Mouse (Mus musculus): ENCODE data around the gene Dimt1. TPM values are rescaled to one million over a fixed set of nuclear protein-coding genes. Genes with fewer than 3 reads are reported as not detected.
"Not testable (repeated sequence)": the region's sequence is repeated elsewhere in the genome, so short reads cannot be mapped to it uniquely, and the experiment has no call there.

Gene Dimt1
- 19.3 and 23.5 TPM in 2 replicates for polyA plus RNA-seq (2012; rRNA removed)

DNA sequence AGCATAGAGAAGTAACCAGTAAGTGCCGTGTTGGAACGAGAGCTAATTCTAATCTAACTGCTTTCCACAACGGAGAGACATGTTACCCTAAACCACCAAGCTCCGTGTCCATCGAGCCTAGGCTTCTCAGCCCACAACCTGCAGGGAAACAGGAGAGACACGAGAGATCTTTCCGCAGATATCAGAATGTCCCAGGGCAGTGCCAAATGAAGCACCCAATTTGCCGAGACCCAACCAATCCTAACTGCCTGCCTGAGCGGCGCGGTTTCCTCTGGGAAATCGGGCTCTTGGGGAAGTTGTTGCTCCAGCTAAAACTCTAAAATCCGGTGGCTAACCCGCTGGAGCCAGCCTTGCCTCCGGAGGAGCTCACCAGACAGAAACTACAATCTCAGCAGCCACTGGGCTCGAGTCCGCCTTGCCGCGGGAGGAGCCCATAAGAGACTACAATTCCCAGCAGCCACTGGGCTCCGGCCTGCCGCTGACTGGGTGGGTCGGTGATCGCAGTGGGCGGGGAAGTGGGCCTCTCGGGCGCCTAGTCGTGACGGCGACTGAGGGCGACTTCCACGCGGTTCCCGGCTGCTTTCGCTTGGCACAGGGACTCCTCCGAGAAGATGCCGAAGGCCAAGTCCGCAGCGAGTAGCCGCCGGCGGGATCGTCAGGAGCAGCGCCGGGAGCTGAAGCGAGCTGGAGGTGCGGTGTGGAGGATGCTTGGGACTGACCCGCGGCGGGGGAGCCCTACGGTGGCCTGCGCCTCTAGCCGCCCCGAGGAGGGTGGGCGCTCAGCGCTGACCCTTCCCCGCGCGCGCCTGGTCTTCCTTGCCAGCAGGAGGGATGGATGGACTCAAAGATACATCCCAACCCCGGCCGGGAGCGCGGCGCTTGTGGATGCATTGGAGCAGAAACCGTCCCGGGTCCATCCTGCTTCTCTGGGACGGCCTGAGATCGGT, at the start of gene Dimt1:
Dimt1 (plus strand) TSS at position 534 of the 947 bp plus-strand sequence.
- H3K4me1 ChIP-seq (ENCODE audit: control insufficient read depth, insufficient read depth, low read length), result peaks cover 9% of the 10 kb centered on the region; the same call in 1 of the 2 replicates
- TF ChIP-seq CTCF (IDR thresholded peaks at IDR 0.05; ENCODE audit: borderline replicate concordance, insufficient read depth, low read depth, low read length) (no peak), POLR2A (IDR thresholded peaks at IDR 0.05; ENCODE audit: borderline replicate concordance, insufficient read depth, low read length) (peak; percentile 82)
- H3K27me3 ChIP-seq (ENCODE audit: control insufficient read depth, insufficient read depth, low read length), result no peaks in the 10 kb centered on the region
- H3K4me3 ChIP-seq (replicated peaks; ENCODE audit: insufficient read depth, low read depth, low read length), result peak within 1 kb of the TSS; percentile 69
- DNase-seq, result peak; percentile 94 to 96
- peak within 1 kb of the TSS; percentile 39; the same call in 1 of the 2 replicates for H3K27ac ChIP-seq (ENCODE audit: insufficient read depth, low read length)
- under 1% methylated on average over 68 of the region's 68 CpGs for WGBS

DNA sequence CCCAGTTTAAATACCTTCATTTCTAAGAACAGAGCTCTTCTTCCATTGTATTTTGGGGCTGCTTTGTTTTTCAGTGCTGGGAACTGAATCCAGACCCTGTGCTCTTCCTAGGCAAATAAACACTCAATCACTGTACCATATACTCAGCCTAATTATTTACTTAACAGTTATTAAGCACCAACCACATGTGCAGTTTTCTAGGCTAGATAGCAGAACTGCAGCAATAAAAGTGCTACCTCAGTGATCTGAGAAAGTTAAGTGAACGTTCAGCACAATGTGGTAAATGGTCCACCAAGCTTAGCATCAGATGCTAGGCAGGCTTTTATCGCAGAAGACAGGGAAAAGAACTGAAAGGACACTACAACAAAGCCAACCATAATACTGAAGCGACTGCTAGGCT, 42.3 kb upstream of the Dimt1 start:
- TF ChIP-seq POLR2A (IDR thresholded peaks at IDR 0.05; ENCODE audit: borderline replicate concordance, insufficient read depth, low read length) (no peak), CTCF (IDR thresholded peaks at IDR 0.05; ENCODE audit: borderline replicate concordance, insufficient read depth, low read depth, low read length) (no peak)
- no peak for DNase-seq
- Histone ChIP-seq H3K27ac (ENCODE audit: insufficient read depth, low read length) (no peak overlapping the region), H3K4me1 (ENCODE audit: control insufficient read depth, insufficient read depth, low read length) (peaks cover 10% of the 10 kb centered on the region), H3K4me3 (replicated peaks; ENCODE audit: insufficient read depth, low read depth, low read length) (no peak overlapping the region), H3K27me3 (ENCODE audit: control insufficient read depth, insufficient read depth, low read length) (no peaks in the 10 kb centered on the region)
- WGBS, result 97% methylated on average over 3 of the region's 3 CpGs

DNA sequence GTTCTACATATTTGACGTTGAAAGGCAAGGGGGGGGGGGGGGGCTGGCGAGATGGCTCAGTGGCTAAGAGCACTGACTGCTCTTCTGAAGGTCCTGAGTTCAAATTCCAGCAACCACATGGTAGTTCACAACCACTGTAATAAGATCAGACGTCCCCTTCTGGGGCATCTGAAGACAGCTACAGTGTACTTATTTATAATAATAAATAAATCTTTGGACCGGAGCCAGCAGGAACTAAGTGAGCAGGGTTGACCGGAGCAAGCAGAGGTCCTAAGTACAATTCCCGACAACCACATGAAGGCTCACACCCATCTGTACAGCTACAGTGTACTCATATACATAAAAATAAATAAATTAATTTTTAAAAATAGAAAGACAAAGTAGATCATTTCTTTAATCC, 41.8 kb upstream of the Dimt1 start:
- not testable (repeated sequence) for H3K27ac ChIP-seq (ENCODE audit: insufficient read depth, low read length); H3K4me1 ChIP-seq (ENCODE audit: control insufficient read depth, insufficient read depth, low read length); H3K27me3 ChIP-seq (ENCODE audit: control insufficient read depth, insufficient read depth, low read length); H3K4me3 ChIP-seq (replicated peaks; ENCODE audit: insufficient read depth, low read depth, low read length); DNase-seq
- WGBS, result 89% methylated on average over 6 of the region's 6 CpGs

DNA sequence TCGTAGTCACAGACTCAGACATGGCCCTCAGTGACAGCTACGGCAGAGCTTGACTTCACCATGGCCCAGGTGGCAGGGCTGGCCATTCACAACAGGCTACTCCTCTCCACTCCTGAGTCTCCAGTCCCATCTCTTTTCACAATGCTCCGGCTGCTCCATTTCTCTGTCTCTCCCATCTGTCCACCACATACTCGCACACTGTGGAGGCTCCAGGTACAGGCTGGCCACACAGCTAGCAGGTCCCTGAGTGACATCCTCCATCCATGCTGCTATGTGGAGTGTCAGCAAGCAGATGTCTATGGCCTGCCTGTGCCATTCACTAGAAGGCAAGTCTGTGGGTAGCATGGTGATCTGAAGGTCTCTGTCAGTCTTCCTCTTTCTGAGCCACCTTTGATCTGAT, 39.7 kb upstream of the Dimt1 start:
- Histone ChIP-seq H3K27ac (ENCODE audit: insufficient read depth, low read length) (peak overlapping the region; percentile 46), H3K4me1 (ENCODE audit: control insufficient read depth, insufficient read depth, low read length) (peaks cover 10% of the 10 kb centered on the region), H3K4me3 (replicated peaks; ENCODE audit: insufficient read depth, low read depth, low read length) (no peak overlapping the region), H3K27me3 (ENCODE audit: control insufficient read depth, insufficient read depth, low read length) (no peaks in the 10 kb centered on the region)
- WGBS, result 19% methylated on average over 4 of the region's 4 CpGs
- TF ChIP-seq POLR2A (IDR thresholded peaks at IDR 0.05; ENCODE audit: borderline replicate concordance, insufficient read depth, low read length) (no peak), CTCF (IDR thresholded peaks at IDR 0.05; ENCODE audit: borderline replicate concordance, insufficient read depth, low read depth, low read length) (no peak)
- DNase-seq, result peak; percentile 32 to 40

DNA sequence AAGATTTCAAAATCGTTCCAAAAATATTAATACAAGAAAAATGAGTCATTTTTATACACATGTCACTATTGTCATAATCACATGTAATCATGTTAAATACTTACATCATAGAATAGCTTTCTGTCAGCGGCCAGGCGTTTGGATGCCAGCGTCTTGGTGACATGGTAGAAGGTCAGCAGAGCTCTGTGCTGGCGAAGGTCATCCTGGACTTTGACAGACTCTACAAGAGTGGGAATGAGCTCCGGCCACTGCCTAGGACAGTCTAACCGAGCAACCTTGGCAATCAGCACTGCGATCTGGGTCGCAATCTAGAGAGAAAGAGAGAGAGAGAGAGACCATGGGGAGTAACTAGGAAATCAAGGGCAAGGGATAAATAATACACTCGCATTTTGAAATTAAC, 36.8 kb upstream of the Dimt1 start:
- TF ChIP-seq CTCF (IDR thresholded peaks at IDR 0.05; ENCODE audit: borderline replicate concordance, insufficient read depth, low read depth, low read length) (no peak), POLR2A (IDR thresholded peaks at IDR 0.05; ENCODE audit: borderline replicate concordance, insufficient read depth, low read length) (no peak)
- H3K27ac ChIP-seq (ENCODE audit: insufficient read depth, low read length), result no peak overlapping the region
- WGBS, result 95% methylated on average over 10 of the region's 10 CpGs
- no peaks in the 10 kb centered on the region for H3K27me3 ChIP-seq (ENCODE audit: control insufficient read depth, insufficient read depth, low read length)
- no peak for DNase-seq
- H3K4me3 ChIP-seq (replicated peaks; ENCODE audit: insufficient read depth, low read depth, low read length), result no peak overlapping the region
- peaks cover 10% of the 10 kb centered on the region for H3K4me1 ChIP-seq (ENCODE audit: control insufficient read depth, insufficient read depth, low read length)

DNA sequence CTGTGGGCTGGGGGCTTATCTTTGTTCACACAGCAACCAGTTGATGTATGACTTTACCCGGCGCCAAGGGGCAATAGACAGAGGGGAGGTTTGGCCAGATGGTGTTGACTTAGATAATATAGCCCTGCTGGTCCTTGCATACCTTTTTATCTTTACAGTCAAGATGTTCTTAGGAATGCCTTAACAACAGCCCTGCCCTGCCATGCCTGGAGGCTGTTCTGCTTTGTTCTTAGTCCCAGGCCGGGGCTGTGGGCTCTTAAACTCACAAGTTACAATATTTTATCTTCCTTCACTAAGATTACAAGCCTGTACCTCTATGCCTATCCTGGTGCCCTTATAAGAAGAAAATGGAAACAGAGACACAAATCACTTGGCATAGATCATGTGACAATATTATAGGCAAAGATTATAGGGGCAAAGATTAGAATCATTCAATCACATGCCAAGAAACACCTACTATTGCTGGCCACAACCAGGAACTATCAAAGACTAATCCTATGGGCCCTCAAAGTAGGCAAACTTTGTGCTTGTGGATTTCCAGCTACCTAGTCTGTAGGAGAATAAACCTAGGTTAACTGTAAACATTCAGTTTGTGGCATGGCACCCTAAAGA, 33.7 kb upstream of the Dimt1 start:
- Histone ChIP-seq H3K27me3 (ENCODE audit: control insufficient read depth, insufficient read depth, low read length) (no peaks in the 10 kb centered on the region), H3K4me3 (replicated peaks; ENCODE audit: insufficient read depth, low read depth, low read length) (no peak overlapping the region), H3K27ac (ENCODE audit: insufficient read depth, low read length) (no peak overlapping the region), H3K4me1 (ENCODE audit: control insufficient read depth, insufficient read depth, low read length) (no peaks in the 10 kb centered on the region)
- TF ChIP-seq CTCF (IDR thresholded peaks at IDR 0.05; ENCODE audit: borderline replicate concordance, insufficient read depth, low read depth, low read length) (no peak), POLR2A (IDR thresholded peaks at IDR 0.05; ENCODE audit: borderline replicate concordance, insufficient read depth, low read length) (no peak)
- no peak for DNase-seq
- 92% methylated on average over 3 of the region's 3 CpGs for WGBS

DNA sequence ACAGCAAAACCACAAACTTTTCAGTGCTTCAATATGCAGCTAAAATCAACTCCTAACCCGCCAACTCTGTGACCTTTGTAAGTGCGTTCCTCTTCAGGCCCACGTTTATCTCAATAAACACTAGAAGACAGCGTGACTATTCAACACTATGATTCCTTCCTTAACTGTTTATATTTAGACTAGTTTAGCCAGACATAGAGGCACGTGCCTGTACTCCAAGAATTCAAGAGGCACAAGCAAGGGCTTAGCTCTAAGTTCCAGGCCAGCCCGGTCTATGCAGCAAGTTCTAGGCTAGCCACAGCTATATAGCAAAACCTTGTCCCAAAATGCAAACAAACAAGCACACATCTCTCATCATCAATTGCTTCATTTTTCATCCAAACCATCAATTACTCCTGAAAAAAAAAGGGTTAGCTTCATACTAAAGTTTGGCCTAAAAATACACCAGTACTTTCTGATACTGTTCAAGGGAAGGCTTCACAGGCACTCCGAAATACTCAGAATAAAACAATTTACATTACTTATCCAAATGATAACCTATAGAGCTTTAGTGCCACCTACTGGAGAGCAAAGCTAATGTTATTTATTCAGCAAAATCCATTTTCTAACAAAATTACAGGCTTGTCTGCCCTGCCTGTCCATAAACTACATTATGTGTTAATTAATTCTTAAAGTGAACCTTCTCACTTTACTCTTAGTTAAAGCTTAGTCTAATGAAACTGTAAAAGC, 28.4 kb upstream of the Dimt1 start:
- Histone ChIP-seq H3K27me3 (ENCODE audit: control insufficient read depth, insufficient read depth, low read length) (no peaks in the 10 kb centered on the region), H3K4me3 (replicated peaks; ENCODE audit: insufficient read depth, low read depth, low read length) (no peak overlapping the region), H3K4me1 (ENCODE audit: control insufficient read depth, insufficient read depth, low read length) (no peaks in the 10 kb centered on the region), H3K27ac (ENCODE audit: insufficient read depth, low read length) (no peak overlapping the region)
- no peak for TF ChIP-seq POLR2A (IDR thresholded peaks at IDR 0.05; ENCODE audit: borderline replicate concordance, insufficient read depth, low read length)
- no peak for TF ChIP-seq CTCF (IDR thresholded peaks at IDR 0.05; ENCODE audit: borderline replicate concordance, insufficient read depth, low read depth, low read length)
- DNase-seq, result peak in 1 of 2 experiments; percentile 23
- 88% methylated on average over 7 of the region's 7 CpGs for WGBS

DNA sequence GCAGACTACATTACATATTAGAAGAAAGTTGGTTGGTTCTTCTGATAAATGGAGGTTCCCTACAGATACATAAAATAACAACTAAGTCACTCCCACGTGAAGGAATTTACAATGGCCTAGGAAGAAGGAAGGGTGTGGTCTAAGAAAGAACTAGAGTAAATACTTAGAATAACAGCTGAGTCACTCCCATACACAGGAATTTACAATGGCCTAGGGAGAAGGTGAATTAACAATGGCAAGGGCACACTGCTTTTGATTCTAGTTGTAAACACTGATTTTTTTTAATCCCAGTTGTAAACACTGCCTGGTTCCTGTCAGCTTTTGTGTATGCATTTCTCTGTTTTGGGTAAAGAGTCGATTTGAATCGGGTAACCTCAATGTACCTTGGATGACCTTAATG, 21.0 kb upstream of the Dimt1 start:
- not testable (repeated sequence) for H3K27me3 ChIP-seq (ENCODE audit: control insufficient read depth, insufficient read depth, low read length)

More for the DNA sequence above, 21.0 kb upstream of the Dimt1 start:
- H3K4me3 ChIP-seq (replicated peaks; ENCODE audit: insufficient read depth, low read depth, low read length); H3K4me1 ChIP-seq (ENCODE audit: control insufficient read depth, insufficient read depth, low read length); DNase-seq; H3K27ac ChIP-seq (ENCODE audit: insufficient read depth, low read length): not testable (repeated sequence)
- WGBS, result 97% methylated on average over 3 of the region's 3 CpGs

Measured in cerebellum, adult 2 months (tissue).